Mouse (Mus musculus): ENCODE results near the gene Gm6904. TPM values are rescaled to one million over a fixed set of nuclear protein-coding genes. Genes with fewer than 3 reads are reported as not detected.

Gm6904 gene
- total RNA-seq, 2 experiments from 2014 or later, result not detected

Other genes with a start within 250 kb of the Gm6904 start
- gene 1700129C05Rik, start 117.3 kb downstream of the Gm6904 start, total RNA-seq (2021), result not detected
- not detected for gene Gm5142, start 81.5 kb downstream of the Gm6904 start, total RNA-seq (2021)
- gene Rcbtb1, start 59.0 kb downstream of the Gm6904 start, total RNA-seq (2021), result 10 to 100 TPM; 10.5 to 11.5 TPM
- gene Phf11a, start 37.3 kb upstream of the Gm6904 start, total RNA-seq (2021), result not detected
- gene Phf11b, start 81.1 kb upstream of the Gm6904 start, total RNA-seq (2021), result under 1 TPM in 1 of 2 experiments, not detected in 1; 0.18 TPM
- gene Phf11d, start 105.3 kb upstream of the Gm6904 start, total RNA-seq (2021), result 1 to 10 TPM; 2.2 to 3.0 TPM
- under 1 TPM; 0.31 to 0.47 TPM for gene Phf11c, start 135.2 kb upstream of the Gm6904 start, total RNA-seq (2021)
- 1 to 10 TPM; 4.2 to 5.0 TPM for gene Setdb2, start 180.7 kb upstream of the Gm6904 start, total RNA-seq (2021)
- gene Cab39l, start 180.8 kb upstream of the Gm6904 start, total RNA-seq (2021), result 10 to 100 TPM; 11.8 to 14.6 TPM

All from gastrocnemius, postnatal 14 days (tissue).